Mouse (Mus musculus) embryo, embryonic 11.5 days (tissue): ENCODE results near the gene Slc2a4.
"Not testable (repeated sequence)": the region's sequence is repeated elsewhere in the genome, so short reads cannot be mapped to it uniquely, and the experiment has no call there.

Source experiments
- DNase-seq: peaks from one replicate; pipeline ENCODE4 v3.0.0-alpha.2; 2012; ENCODE audit warnings: low read depth, low spot score

Slc2a4 gene

DNA sequence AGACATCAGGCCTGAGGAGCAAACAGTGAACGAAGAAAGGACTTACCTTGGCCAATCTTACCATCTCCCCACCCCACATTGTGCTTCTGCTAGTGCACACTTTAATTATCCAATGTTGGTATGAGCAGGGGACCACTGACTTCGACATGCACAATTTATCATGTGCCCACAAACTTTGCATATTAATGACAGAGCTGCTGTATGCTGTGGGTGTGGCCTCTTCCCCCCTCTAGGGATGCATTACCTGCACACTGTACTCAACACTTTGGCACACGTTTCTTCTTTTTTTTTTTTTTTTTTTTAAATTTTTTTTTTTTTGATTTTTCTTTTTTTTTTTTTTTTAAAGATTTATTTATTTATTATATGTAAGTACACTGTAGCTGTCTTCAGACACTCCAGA is 22.8 kb upstream of the Slc2a4 start:
- no peak for DNase-seq

GRCm38 (mm10) chr11:69970222-69970621 is 22.2 kb upstream of the Slc2a4 start:
- DNase-seq: no peak

DNA sequence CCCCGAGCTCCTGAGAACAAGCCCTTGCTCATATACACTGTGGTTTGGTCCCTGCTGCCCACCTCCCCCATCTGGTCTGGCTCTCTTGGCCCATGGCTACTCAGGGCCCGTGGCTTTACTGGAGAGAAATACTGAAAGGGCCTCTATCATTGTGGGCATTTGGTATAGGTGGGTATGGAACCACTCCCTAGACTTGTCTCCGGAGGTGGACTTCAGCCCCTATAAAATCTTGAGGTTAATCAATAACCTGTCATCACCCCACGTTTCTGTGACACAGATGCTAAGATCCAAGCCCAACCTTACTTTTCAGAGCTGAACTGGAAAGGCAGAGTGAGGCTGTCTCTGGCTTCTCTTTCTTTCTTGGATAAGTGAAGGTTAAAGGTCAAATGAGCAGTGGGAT is 20.8 kb upstream of the Slc2a4 start:
- DNase-seq: no peak

DNA sequence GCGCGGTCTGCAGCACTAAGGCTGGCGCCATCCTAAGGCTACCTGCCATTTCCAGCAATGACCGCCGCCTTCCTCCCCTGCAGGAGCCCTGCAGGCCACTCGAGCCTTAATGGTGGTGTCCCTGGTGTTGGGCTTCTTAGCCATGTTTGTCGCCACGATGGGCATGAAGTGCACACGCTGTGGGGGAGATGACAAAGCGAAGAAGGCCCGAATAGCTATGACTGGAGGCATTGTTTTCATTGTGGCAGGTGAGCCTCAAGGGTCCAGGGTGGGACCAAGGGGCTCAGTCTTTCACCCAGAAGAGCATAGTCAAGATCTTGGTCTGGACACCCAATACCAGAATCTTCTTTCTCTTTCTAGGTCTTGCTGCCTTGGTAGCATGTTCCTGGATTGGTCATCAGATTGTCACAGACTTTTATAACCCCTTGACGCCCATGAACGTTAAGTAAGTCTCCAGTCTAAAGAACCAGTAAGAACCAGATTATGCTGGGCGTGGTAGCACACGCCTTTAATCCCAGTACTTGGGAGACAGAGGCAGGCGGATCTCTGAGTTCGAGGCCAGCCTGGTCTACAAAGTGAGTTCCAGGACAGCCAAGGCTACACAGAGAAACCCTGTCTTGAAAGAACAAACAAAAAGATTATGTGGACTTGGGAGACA is 19.0 kb upstream of the Slc2a4 start:
- DNase-seq: no peak

DNA sequence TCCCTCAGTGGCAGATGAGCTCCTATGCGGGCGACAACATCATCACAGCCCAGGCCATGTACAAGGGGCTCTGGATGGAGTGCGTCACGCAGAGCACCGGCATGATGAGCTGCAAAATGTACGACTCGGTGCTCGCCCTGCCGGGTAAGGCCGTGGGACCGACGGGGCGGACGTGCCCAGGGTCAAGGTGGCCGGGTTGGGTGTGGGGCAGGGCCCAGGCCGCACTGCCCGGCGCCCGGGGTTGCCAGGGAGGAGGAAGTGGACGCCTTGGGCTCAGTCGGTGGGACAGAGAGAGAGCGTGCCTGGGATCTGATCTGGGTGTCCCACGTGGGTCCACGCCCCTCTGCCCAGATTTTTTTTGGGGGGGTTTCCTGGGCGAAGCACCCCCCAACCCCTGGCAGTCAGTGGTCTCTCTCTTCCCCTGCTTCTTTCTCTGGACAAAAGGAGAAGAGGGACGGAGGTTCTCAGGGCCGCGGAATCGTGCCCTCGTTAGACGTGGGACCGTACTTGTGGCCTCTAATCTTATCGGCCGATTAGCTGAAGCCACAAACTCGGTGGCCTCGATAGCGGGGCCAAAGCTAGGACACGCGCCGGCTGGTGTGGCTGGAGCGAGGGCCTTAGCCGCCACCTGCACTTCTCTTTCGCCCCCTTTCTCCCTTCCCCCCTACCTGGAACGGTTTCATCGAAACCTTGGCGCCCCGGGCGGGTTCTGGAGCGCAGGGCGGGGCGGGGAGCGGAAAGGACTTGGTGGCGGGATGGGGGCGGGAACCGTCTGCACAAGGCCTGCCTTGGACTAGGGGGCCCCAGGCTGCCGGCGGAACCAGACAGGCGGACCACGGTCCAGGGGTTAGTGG is 18.2 kb upstream of the Slc2a4 start:
- no peak for DNase-seq

GRCm38 (mm10) chr11:69965271-69966005 is 17.4 kb upstream of the Slc2a4 start:
- DNase-seq: no peak

- no peak for DNase-seq
Observed at GRCm38 (mm10) chr11:69964650-69965270, 16.8 kb upstream of the Slc2a4 start, which contains the start of gene Cldn7. Cldn7 (plus strand) TSS chr11:69964779.

GRCm38 (mm10) chr11:69961841-69962240 is 13.9 kb upstream of the Slc2a4 start:
- DNase-seq: no peak

- no peak for DNase-seq
Observed at GRCm38 (mm10) chr11:69960616-69961015, 12.6 kb upstream of the Slc2a4 start.

- no peak for DNase-seq
Observed at GRCm38 (mm10) chr11:69956218-69956617, 8.2 kb upstream of the Slc2a4 start.

- not testable (repeated sequence) for DNase-seq
Observed at GRCm38 (mm10) chr11:69955618-69956017, 7.6 kb upstream of the Slc2a4 start.

DNA sequence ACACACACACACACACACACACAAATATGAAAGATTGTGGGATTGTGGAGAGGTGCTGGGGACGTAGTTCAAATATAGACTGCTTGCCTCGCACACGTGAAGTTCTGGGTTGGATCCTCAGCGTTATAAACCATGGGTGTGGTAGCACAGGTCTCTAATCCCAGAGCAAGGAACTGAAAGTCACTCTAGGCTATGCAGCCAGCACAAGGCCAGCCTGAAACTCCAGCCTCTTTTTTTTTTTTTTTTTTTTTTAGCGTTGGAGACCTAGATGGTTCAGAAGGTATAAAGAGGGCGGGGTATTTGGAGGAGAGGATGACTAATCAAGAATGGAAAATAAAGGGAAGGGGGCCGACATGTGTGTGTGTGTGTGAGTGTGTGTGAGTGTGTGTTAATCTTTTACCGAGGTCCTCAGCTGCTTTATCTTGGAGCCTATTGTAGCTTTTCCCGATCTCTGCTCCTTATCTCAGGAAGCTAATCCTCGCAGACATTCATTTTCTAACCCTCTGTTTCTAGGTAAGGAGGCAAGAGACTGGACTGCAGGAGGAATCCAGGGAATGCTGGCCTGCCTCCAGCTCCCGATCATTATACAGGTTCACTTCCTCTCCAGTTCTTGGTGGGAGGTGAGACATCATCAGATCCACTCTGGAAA is 5.4 kb upstream of the Slc2a4 start:
- DNase-seq: no peak

DNA sequence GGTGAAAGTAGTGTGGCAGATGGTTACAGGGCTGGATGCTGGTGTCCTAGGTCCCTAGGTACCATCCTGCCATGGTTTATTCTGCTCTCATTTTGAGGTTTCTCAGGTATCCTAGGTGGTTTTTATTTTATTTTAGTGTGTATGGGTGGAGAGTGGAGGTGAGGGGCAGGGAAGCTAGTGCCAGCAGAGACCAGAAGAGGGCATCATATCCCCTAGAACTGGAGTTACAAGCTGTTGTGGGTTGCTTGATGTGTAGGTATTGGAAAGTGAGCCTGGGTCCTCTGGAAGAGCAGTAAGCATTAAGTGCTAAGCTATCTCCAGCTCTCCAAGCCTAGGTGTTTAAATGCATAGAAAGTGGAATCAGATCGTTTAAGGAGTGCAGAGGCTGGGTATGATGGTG is 4.3 kb upstream of the Slc2a4 start:
- DNase-seq: no peak

GRCm38 (mm10) chr11:69950807-69951459 is 2.9 kb upstream of the Slc2a4 start:
- no peak for DNase-seq

DNA sequence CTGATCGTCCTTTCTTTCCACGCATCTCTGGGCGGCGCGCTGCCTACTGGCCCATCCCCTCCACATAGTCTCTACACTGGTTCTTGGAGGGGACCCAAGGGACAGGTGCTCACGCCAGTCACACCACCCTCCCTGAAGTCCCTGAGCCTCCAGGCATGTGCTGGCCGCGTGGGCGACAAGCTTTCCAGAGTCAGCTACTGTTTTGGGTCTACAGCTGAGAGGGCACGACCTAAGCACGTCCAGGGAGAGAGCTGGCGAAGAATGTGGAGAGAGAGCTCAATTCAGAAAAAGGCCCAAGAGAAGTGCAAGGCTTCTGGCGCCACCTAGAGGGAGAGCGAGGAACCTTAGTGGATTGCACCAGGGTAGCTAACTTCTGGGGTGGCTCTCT is 769 bp upstream of the Slc2a4 start:
- peak; percentile 83 for DNase-seq

DNA sequence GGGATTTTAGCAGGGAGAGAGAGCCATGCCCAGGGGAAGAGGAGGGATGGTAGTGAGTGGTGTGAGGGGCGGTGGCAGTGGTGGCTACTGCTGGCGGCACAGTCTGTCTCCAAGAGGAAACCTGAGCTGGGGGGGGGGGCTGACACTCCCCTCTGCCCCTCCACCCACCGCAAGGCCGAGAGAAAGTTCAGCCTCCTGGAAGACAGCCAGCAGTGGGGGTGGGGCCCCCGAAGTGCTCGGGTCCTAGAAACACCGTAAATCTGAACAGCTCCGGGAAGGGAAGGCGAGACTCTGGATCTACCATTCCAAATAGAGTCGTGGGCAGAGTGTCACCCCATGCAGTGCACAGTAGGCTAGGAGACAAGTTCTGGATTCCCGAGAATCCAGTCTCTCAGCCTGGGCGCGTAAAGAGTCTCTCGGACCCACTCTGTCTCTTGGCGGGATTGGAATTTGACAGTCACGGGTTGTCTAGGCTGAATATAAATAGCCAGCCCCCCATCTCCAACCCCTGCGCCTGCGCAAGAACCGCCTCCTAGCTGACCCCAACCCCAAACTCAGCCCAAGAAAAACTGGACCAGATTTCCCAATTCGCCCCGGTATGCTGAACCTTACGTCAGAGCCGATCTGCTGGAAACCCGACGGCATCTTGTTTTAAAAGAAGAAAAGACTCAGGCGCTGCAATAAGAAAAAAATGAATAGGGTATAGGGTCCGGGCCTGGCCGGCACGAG is 487 bp downstream of the Slc2a4 start:
- DNase-seq: peak; percentile 46

- no peak for DNase-seq
Observed at GRCm38 (mm10) chr11:69945997-69946891, 1.7 kb downstream of the Slc2a4 start.

DNA sequence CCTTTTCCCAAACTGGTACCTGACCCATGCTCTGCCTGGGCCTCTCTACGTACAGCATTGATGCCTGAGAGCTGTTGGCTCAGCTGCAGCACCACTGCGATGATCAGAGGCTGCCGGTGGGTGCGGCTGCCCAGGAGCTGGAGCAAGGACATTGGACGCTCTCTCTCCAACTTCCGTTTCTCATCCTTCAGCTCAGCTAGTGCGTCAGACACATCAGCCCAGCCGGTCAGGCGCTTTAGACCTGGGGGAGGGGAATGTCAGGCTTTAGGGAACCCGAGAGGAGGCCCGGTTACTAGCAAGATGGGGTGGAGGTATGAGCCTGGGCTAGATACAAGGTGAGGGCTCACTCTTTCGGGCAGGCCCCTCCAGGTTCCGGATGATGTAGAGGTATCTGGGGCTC is 2.8 kb downstream of the Slc2a4 start:
- no peak for DNase-seq

- no peak for DNase-seq
Observed at GRCm38 (mm10) chr11:69940962-69941361, 7.0 kb downstream of the Slc2a4 start.
